Mouse (Mus musculus) fibroblast of lung, adult 2 months (primary cell): ENCODE data around the gene Aip.

Source experiments
- DNase-seq: peaks from one replicate; pipeline ENCODE4 v3.0.0-alpha.2; 2011; ENCODE audit warnings: low read depth

The Aip gene

GRCm38 (mm10) chr19:4113186-4113805, 12.4 kb downstream of the Aip start:
- peak; percentile 92 for DNase-seq

GRCm38 (mm10) chr19:4112063-4112960, 13.3 kb downstream of the Aip start:
- DNase-seq = no peak

- no peak for DNase-seq
Observed at GRCm38 (mm10) chr19:4108535-4108934, 17.1 kb downstream of the Aip start.

- DNase-seq = no peak
Observed at GRCm38 (mm10) chr19:4106654-4107053, 19.0 kb downstream of the Aip start.

GRCm38 (mm10) chr19:4104675-4105194, 20.9 kb downstream of the Aip start:
- DNase-seq = no peak

- no peak for DNase-seq
Observed at GRCm38 (mm10) chr19:4103792-4104191, 21.9 kb downstream of the Aip start.

- no peak for DNase-seq
Observed at GRCm38 (mm10) chr19:4103294-4103693, 22.4 kb downstream of the Aip start.

- no peak for DNase-seq
Observed at GRCm38 (mm10) chr19:4102626-4103025, 23.0 kb downstream of the Aip start.

- DNase-seq = no peak
Observed at GRCm38 (mm10) chr19:4102049-4102448, 23.6 kb downstream of the Aip start.

GRCm38 (mm10) chr19:4101466-4101865, 24.2 kb downstream of the Aip start:
- no peak for DNase-seq

- DNase-seq = no peak
Observed at GRCm38 (mm10) chr19:4100718-4101261, 24.9 kb downstream of the Aip start.

GRCm38 (mm10) chr19:4099837-4100717, 25.6 kb downstream of the Aip start, which contains the start of gene Pitpnm1:
Pitpnm1 (plus strand) TSS chr19:4099998.
- DNase-seq = no peak

GRCm38 (mm10) chr19:4099056-4099455, 26.6 kb downstream of the Aip start:
- DNase-seq = peak; percentile 78

- DNase-seq = no peak
Observed at GRCm38 (mm10) chr19:4098426-4098825, 27.2 kb downstream of the Aip start.

GRCm38 (mm10) chr19:4097441-4097825, 28.2 kb downstream of the Aip start:
- no peak for DNase-seq

- peak; percentile 98 for DNase-seq
Observed at GRCm38 (mm10) chr19:4096642-4097440, 28.8 kb downstream of the Aip start, which contains the start of gene Cdk2ap2. Cdk2ap2 (plus strand) TSS chr19:4097182.

GRCm38 (mm10) chr19:4095802-4096201, 29.9 kb downstream of the Aip start:
- no peak for DNase-seq

GRCm38 (mm10) chr19:4094774-4095303, 30.8 kb downstream of the Aip start:
- no peak for DNase-seq

GRCm38 (mm10) chr19:4094348-4094747, 31.3 kb downstream of the Aip start:
- DNase-seq = no peak

GRCm38 (mm10) chr19:4093772-4094171, 31.9 kb downstream of the Aip start:
- no peak for DNase-seq

- no peak for DNase-seq
Observed at GRCm38 (mm10) chr19:4092750-4093149, 32.9 kb downstream of the Aip start.
